Mouse (Mus musculus) heart, adult 2 months (tissue): ENCODE measurements around the gene Plcg2.

Experiments used
- CTCF ChIP-seq: fragments of 200-600 bp; IDR thresholded peaks from 2 replicates; pipeline ENCODE4 v1.8.1; 2022; ENCODE audit warnings: antibody characterized with exemption, mild to moderate bottlenecking, moderate library complexity
- POLR2A ChIP-seq: fragments of 200-500 bp; IDR thresholded peaks from 2 replicates; pipeline ENCODE4 v1.6.1; 2011; ENCODE audit warnings: mild to moderate bottlenecking, low read depth, low read length, control low read depth; ENCODE audit not compliant: insufficient read depth

GRCm38 (mm10) chr8:117605201-117605600, 107.1 kb downstream of the Plcg2 start:
- no peak for TF ChIP-seq CTCF
- no peak for TF ChIP-seq POLR2A
